Mouse (Mus musculus): ENCODE measurements around the gene Ndufs8. TPM values are rescaled to one million over a fixed set of nuclear protein-coding genes. Genes with fewer than 3 reads are reported as not detected.

Ndufs8 gene
- total and polyA plus RNA-seq, 3 experiments, result 89.6 to 200 (median 128) TPM

- ATAC-seq (ENCODE audit: extremely low read depth, insufficient number of reproducible peaks, low FRiP score, poor library complexity, severe bottlenecking), result no peak
- TF ChIP-seq POLR2AphosphoS5 (IDR thresholded peaks at IDR 0.05; ENCODE audit: insufficient replicate concordance, low read depth, low read length), result no peak
- TF ChIP-seq GATA2 (IDR thresholded peaks at IDR 0.05; ENCODE audit: borderline replicate concordance, low read depth, low read length), result no peak
- H3K36me3 ChIP-seq (replicated peaks), result peaks cover 31% of the 10 kb centered on the region
- DNase-seq (ENCODE audit: low spot score), result no peak
- H3K27me3 ChIP-seq (ENCODE audit: insufficient read depth, low read length), result no peaks in the 10 kb centered on the region
- no peak overlapping the region for H3K4me3 ChIP-seq (ENCODE audit: low read depth, low read length)
- H3K9me3 ChIP-seq (replicated peaks), result no peaks in the 10 kb centered on the region
- no peaks in the 10 kb centered on the region for H3K4me1 ChIP-seq (ENCODE audit: insufficient read depth, low read depth, low read length)
Measured at GRCm38 (mm10) chr19:3871468-3871867, 41.1 kb downstream of the Ndufs8 start.

- no peak overlapping the region for H3K4me3 ChIP-seq (ENCODE audit: low read depth, low read length)
- no peaks in the 10 kb centered on the region for H3K27me3 ChIP-seq (ENCODE audit: insufficient read depth, low read length)
- DNase-seq (ENCODE audit: low spot score), result no peak
- H3K4me1 ChIP-seq (ENCODE audit: insufficient read depth, low read depth, low read length), result no peaks in the 10 kb centered on the region
- H3K9me3 ChIP-seq (replicated peaks), result no peaks in the 10 kb centered on the region
- ATAC-seq (ENCODE audit: extremely low read depth, insufficient number of reproducible peaks, low FRiP score, poor library complexity, severe bottlenecking), result no peak
- H3K36me3 ChIP-seq (replicated peaks), result peaks cover 27% of the 10 kb centered on the region
- TF ChIP-seq CTCF (IDR thresholded peaks at IDR 0.05; ENCODE audit: low read depth, low read length) (no peak), GATA2 (IDR thresholded peaks at IDR 0.05; ENCODE audit: borderline replicate concordance, low read depth, low read length) (no peak), POLR2AphosphoS5 (IDR thresholded peaks at IDR 0.05; ENCODE audit: insufficient replicate concordance, low read depth, low read length) (no peak), TAL1 (conservative IDR thresholded peaks at IDR 0.05; ENCODE audit: low read depth, low read length) (no peak), GATA1 (IDR thresholded peaks at IDR 0.05; ENCODE audit: borderline replicate concordance, low read length) (no peak)
Measured at GRCm38 (mm10) chr19:3868290-3868689, 44.3 kb downstream of the Ndufs8 start.

GRCm38 (mm10) chr19:3864960-3865359, 47.6 kb downstream of the Ndufs8 start:
- Histone ChIP-seq H3K4me1 (ENCODE audit: insufficient read depth, low read depth, low read length) (no peaks in the 10 kb centered on the region; the same call in 1 of the 2 replicates), H3K36me3 (replicated peaks) (peaks cover 20% of the 10 kb centered on the region), H3K9me3 (replicated peaks) (no peaks in the 10 kb centered on the region), H3K27me3 (ENCODE audit: insufficient read depth, low read length) (no peaks in the 10 kb centered on the region), H3K4me3 (ENCODE audit: low read depth, low read length) (no peak overlapping the region)
- no peak for TF ChIP-seq GATA2 (IDR thresholded peaks at IDR 0.05; ENCODE audit: borderline replicate concordance, low read depth, low read length)
- TF ChIP-seq POLR2AphosphoS5 (IDR thresholded peaks at IDR 0.05; ENCODE audit: insufficient replicate concordance, low read depth, low read length), result no peak
- no peak for TF ChIP-seq CTCF (IDR thresholded peaks at IDR 0.05; ENCODE audit: low read depth, low read length)
- TF ChIP-seq GATA1 (IDR thresholded peaks at IDR 0.05; ENCODE audit: borderline replicate concordance, low read length), result no peak
- no peak for TF ChIP-seq TAL1 (conservative IDR thresholded peaks at IDR 0.05; ENCODE audit: low read depth, low read length)
- ATAC-seq (ENCODE audit: extremely low read depth, insufficient number of reproducible peaks, low FRiP score, poor library complexity, severe bottlenecking) (no peak), DNase-seq (ENCODE audit: low spot score) (no peak)

GRCm38 (mm10) chr19:3862713-3863112, 49.9 kb downstream of the Ndufs8 start:
- H3K36me3 ChIP-seq (replicated peaks), result peaks cover 20% of the 10 kb centered on the region
- H3K4me1 ChIP-seq (ENCODE audit: insufficient read depth, low read depth, low read length), result no peaks in the 10 kb centered on the region; the same call in 1 of the 2 replicates
- no peaks in the 10 kb centered on the region for H3K9me3 ChIP-seq (replicated peaks)
- DNase-seq (ENCODE audit: low spot score) (no peak), ATAC-seq (ENCODE audit: extremely low read depth, insufficient number of reproducible peaks, low FRiP score, poor library complexity, severe bottlenecking) (no peak)
- H3K27me3 ChIP-seq (ENCODE audit: insufficient read depth, low read length), result no peaks in the 10 kb centered on the region
- no peak overlapping the region for H3K4me3 ChIP-seq (ENCODE audit: low read depth, low read length)
- TF ChIP-seq TAL1 (conservative IDR thresholded peaks at IDR 0.05; ENCODE audit: low read depth, low read length) (no peak), CTCF (IDR thresholded peaks at IDR 0.05; ENCODE audit: low read depth, low read length) (no peak), GATA1 (IDR thresholded peaks at IDR 0.05; ENCODE audit: borderline replicate concordance, low read length) (no peak), POLR2AphosphoS5 (IDR thresholded peaks at IDR 0.05; ENCODE audit: insufficient replicate concordance, low read depth, low read length) (no peak), GATA2 (IDR thresholded peaks at IDR 0.05; ENCODE audit: borderline replicate concordance, low read depth, low read length) (no peak)

Other genes starting within 250 kb of the Ndufs8 start
Only the 20 nearest of the 26 such genes appear.
- 20.4 and 22.4 TPM in 2 replicates for gene 1810055G02Rik, start 204.5 kb downstream of the Ndufs8 start, total RNA-seq (2014; fragmentation: Nextera tagmentation)
- gene 1810055G02Rik, start 204.5 kb downstream of the Ndufs8 start, total RNA-seq (2017), result 5.6 and 7.3 TPM in 2 replicates
- 10.2 and 12.5 TPM in 2 replicates for gene 1810055G02Rik, start 204.5 kb downstream of the Ndufs8 start, polyA plus RNA-seq (2012)
- gene Kmt5b, start 145.4 kb downstream of the Ndufs8 start, total RNA-seq (2014; fragmentation: Nextera tagmentation), result 26.0 and 32.4 TPM in 2 replicates
- 29.9 and 36.4 TPM in 2 replicates for gene Kmt5b, start 145.4 kb downstream of the Ndufs8 start, total RNA-seq (2017)
- gene Kmt5b, start 145.4 kb downstream of the Ndufs8 start, polyA plus RNA-seq (2012), result 5.3 and 6.4 TPM in 2 replicates
- gene Chka, start 61.0 kb downstream of the Ndufs8 start, total RNA-seq (2014; fragmentation: Nextera tagmentation), result 26.7 and 32.5 TPM in 2 replicates
- 26.7 and 31.7 TPM in 2 replicates for gene Chka, start 61.0 kb downstream of the Ndufs8 start, total RNA-seq (2017)
- 7.4 and 10.9 TPM in 2 replicates for gene Chka, start 61.0 kb downstream of the Ndufs8 start, polyA plus RNA-seq (2012)
- 30.7 and 37.5 TPM in 2 replicates for gene Tcirg1, start 5.6 kb downstream of the Ndufs8 start, total RNA-seq (2014; fragmentation: Nextera tagmentation)
- 37.0 and 48.5 TPM in 2 replicates for gene Tcirg1, start 5.6 kb downstream of the Ndufs8 start, total RNA-seq (2017)
- gene Tcirg1, start 5.6 kb downstream of the Ndufs8 start, polyA plus RNA-seq (2012), result 36.5 and 43.9 TPM in 2 replicates
- not detected in 2 replicates for gene Aldh3b1, start 17.0 kb upstream of the Ndufs8 start, total RNA-seq (2014; fragmentation: Nextera tagmentation)
- gene Aldh3b1, start 17.0 kb upstream of the Ndufs8 start, total RNA-seq (2017), result 0.12 TPM in 1 of 2 replicates, not detected in the other
- gene Aldh3b1, start 17.0 kb upstream of the Ndufs8 start, polyA plus RNA-seq (2012), result not detected in 2 replicates
- gene Unc93b1, start 22.4 kb upstream of the Ndufs8 start, total RNA-seq (2014; fragmentation: Nextera tagmentation), result 0.53 TPM in 1 of 2 replicates, not detected in the other
- 0.22 TPM in 1 of 2 replicates, not detected in the other for gene Unc93b1, start 22.4 kb upstream of the Ndufs8 start, total RNA-seq (2017)
- 0.16 and 0.24 TPM in 2 replicates for gene Unc93b1, start 22.4 kb upstream of the Ndufs8 start, polyA plus RNA-seq (2012)
- not detected in 2 replicates for gene Aldh3b3, start 45.9 kb upstream of the Ndufs8 start, total RNA-seq (2014; fragmentation: Nextera tagmentation)
- gene Aldh3b3, start 45.9 kb upstream of the Ndufs8 start, total RNA-seq (2017), result 0.06 and 0.11 TPM in 2 replicates
- not detected in 2 replicates for gene Aldh3b3, start 45.9 kb upstream of the Ndufs8 start, polyA plus RNA-seq (2012)
- not detected in 2 replicates for gene Aldh3b2, start 59.6 kb upstream of the Ndufs8 start, total RNA-seq (2014; fragmentation: Nextera tagmentation)
- 0.06 and 0.11 TPM in 2 replicates for gene Aldh3b2, start 59.6 kb upstream of the Ndufs8 start, total RNA-seq (2017)
- not detected in 2 replicates for gene Aldh3b2, start 59.6 kb upstream of the Ndufs8 start, polyA plus RNA-seq (2012)
- 7.4 and 10.2 TPM in 2 replicates for gene Acy3, start 73.8 kb upstream of the Ndufs8 start, total RNA-seq (2014; fragmentation: Nextera tagmentation)
- gene Acy3, start 73.8 kb upstream of the Ndufs8 start, total RNA-seq (2017), result 0.55 and 0.70 TPM in 2 replicates
- 3.8 TPM in 2 replicates for gene Acy3, start 73.8 kb upstream of the Ndufs8 start, polyA plus RNA-seq (2012)
- gene Tbx10, start 80.0 kb upstream of the Ndufs8 start, total RNA-seq (2014; fragmentation: Nextera tagmentation), result not detected in 2 replicates
- gene Tbx10, start 80.0 kb upstream of the Ndufs8 start, total RNA-seq (2017), result 0.06 TPM in 1 of 2 replicates, not detected in the other
- gene Tbx10, start 80.0 kb upstream of the Ndufs8 start, polyA plus RNA-seq (2012), result not detected in 2 replicates
- gene Nudt8, start 87.8 kb upstream of the Ndufs8 start, total RNA-seq (2014; fragmentation: Nextera tagmentation), result 11.0 and 13.1 TPM in 2 replicates
- gene Nudt8, start 87.8 kb upstream of the Ndufs8 start, total RNA-seq (2017), result 11.7 and 19.5 TPM in 2 replicates
- gene Nudt8, start 87.8 kb upstream of the Ndufs8 start, polyA plus RNA-seq (2012), result 22.4 and 24.1 TPM in 2 replicates
- 1.9 and 3.2 TPM in 2 replicates for gene Gm49405, start 87.9 kb upstream of the Ndufs8 start, total RNA-seq (2014; fragmentation: Nextera tagmentation)
- 1.2 and 1.7 TPM in 2 replicates for gene Gm49405, start 87.9 kb upstream of the Ndufs8 start, total RNA-seq (2017)
- 3.7 and 4.7 TPM in 2 replicates for gene Gm49405, start 87.9 kb upstream of the Ndufs8 start, polyA plus RNA-seq (2012)
- gene Doc2g, start 90.5 kb upstream of the Ndufs8 start, total RNA-seq (2014; fragmentation: Nextera tagmentation), result 4.7 and 5.4 TPM in 2 replicates
- gene Doc2g, start 90.5 kb upstream of the Ndufs8 start, total RNA-seq (2017), result 1.9 and 3.3 TPM in 2 replicates
- 10.0 and 10.1 TPM in 2 replicates for gene Doc2g, start 90.5 kb upstream of the Ndufs8 start, polyA plus RNA-seq (2012)
- 84.1 and 109 TPM in 2 replicates for gene Ndufv1, start 100.0 kb upstream of the Ndufs8 start, total RNA-seq (2014; fragmentation: Nextera tagmentation)
- 181 and 191 TPM in 2 replicates for gene Ndufv1, start 100.0 kb upstream of the Ndufs8 start, total RNA-seq (2017)
- gene Ndufv1, start 100.0 kb upstream of the Ndufs8 start, polyA plus RNA-seq (2012), result 338 and 348 TPM in 2 replicates
- 48.7 and 86.5 TPM in 2 replicates for gene Gstp1, start 125.2 kb upstream of the Ndufs8 start, total RNA-seq (2014; fragmentation: Nextera tagmentation)
- gene Gstp1, start 125.2 kb upstream of the Ndufs8 start, total RNA-seq (2017), result 36.8 and 46.2 TPM in 2 replicates
- 38.7 and 64.2 TPM in 2 replicates for gene Gstp1, start 125.2 kb upstream of the Ndufs8 start, polyA plus RNA-seq (2012)
- gene Gstp2, start 133.2 kb upstream of the Ndufs8 start, total RNA-seq (2014; fragmentation: Nextera tagmentation), result 29.9 TPM in 1 of 2 replicates, not detected in the other
- gene Gstp2, start 133.2 kb upstream of the Ndufs8 start, total RNA-seq (2017), result not detected in 2 replicates
- 0.28 TPM in 1 of 2 replicates, not detected in the other for gene Gstp2, start 133.2 kb upstream of the Ndufs8 start, polyA plus RNA-seq (2012)
- 38.1 and 40.8 TPM in 2 replicates for gene Gstp3, start 146.8 kb upstream of the Ndufs8 start, total RNA-seq (2014; fragmentation: Nextera tagmentation)
- gene Gstp3, start 146.8 kb upstream of the Ndufs8 start, total RNA-seq (2017), result 21.0 and 24.6 TPM in 2 replicates
- gene Gstp3, start 146.8 kb upstream of the Ndufs8 start, polyA plus RNA-seq (2012), result 5.6 and 9.3 TPM in 2 replicates
- not detected in 2 replicates for gene Cabp2, start 168.8 kb upstream of the Ndufs8 start, total RNA-seq (2014; fragmentation: Nextera tagmentation)
- gene Cabp2, start 168.8 kb upstream of the Ndufs8 start, total RNA-seq (2017), result not detected in 2 replicates
- gene Cabp2, start 168.8 kb upstream of the Ndufs8 start, polyA plus RNA-seq (2012), result not detected in 2 replicates
- 36.6 and 40.9 TPM in 2 replicates for gene Cdk2ap2, start 184.4 kb upstream of the Ndufs8 start, total RNA-seq (2014; fragmentation: Nextera tagmentation)
- 25.4 and 30.7 TPM in 2 replicates for gene Cdk2ap2, start 184.4 kb upstream of the Ndufs8 start, total RNA-seq (2017)
- gene Cdk2ap2, start 184.4 kb upstream of the Ndufs8 start, polyA plus RNA-seq (2012), result 59.9 and 60.2 TPM in 2 replicates
- 22.2 and 29.9 TPM in 2 replicates for gene Pitpnm1, start 187.2 kb upstream of the Ndufs8 start, total RNA-seq (2014; fragmentation: Nextera tagmentation)
- 12.9 and 17.8 TPM in 2 replicates for gene Pitpnm1, start 187.2 kb upstream of the Ndufs8 start, total RNA-seq (2017)
- gene Pitpnm1, start 187.2 kb upstream of the Ndufs8 start, polyA plus RNA-seq (2012), result 48.7 and 61.2 TPM in 2 replicates

Data from G1E (cell line).